Mouse (Mus musculus) neural tube, embryonic 11.5 days (tissue): ENCODE measurements around the gene Scel. TPM values are rescaled to one million over a fixed set of nuclear protein-coding genes. Genes with fewer than 3 reads are reported as not detected.

Experiments
- ATAC-seq: fragments of 200-750 bp; cut with Nextera tagmentation; 2 replicates; pipeline ENCODE4 v1.8.0; 2017; ENCODE audit warnings: moderate number of reproducible peaks, mild to moderate bottlenecking, moderate TSS enrichment, moderate library complexity; ENCODE audit not compliant: insufficient read depth, low FRiP score, low TSS enrichment
- DNase-seq: peaks from one replicate; pipeline ENCODE4 v3.0.0-alpha.2; 2015; ENCODE audit warnings: low spot score
- H3K27ac ChIP-seq: fragments of 300-500 bp; sonication (generic); 2 replicates; pipeline ENCODE4 v1.5.1; 2014; ENCODE audit warnings: low read depth, mild to moderate bottlenecking, low read length
- H3K27me3 ChIP-seq: fragments of 300-500 bp; sonication (generic); 2 replicates; pipeline ENCODE4 v1.6.1; 2014; ENCODE audit warnings: mild to moderate bottlenecking, low read length, mixed read lengths; ENCODE audit not compliant: control insufficient read depth, insufficient read depth
- H3K36me3 ChIP-seq: fragments of 300-500 bp; sonication (generic); 2 replicates; pipeline ENCODE4 v1.6.1; 2014; ENCODE audit warnings: mild to moderate bottlenecking, low read length, moderate library complexity, mixed read lengths; ENCODE audit not compliant: control insufficient read depth, insufficient read depth
- H3K4me1 ChIP-seq: fragments of 300-500 bp; sonication (generic); 2 replicates; pipeline ENCODE4 v1.6.1; 2014; ENCODE audit warnings: low read length, mixed read lengths; ENCODE audit not compliant: control insufficient read depth, insufficient read depth
- H3K4me2 ChIP-seq: fragments of 300-500 bp; sonication (generic); 2 replicates; pipeline ENCODE4 v1.6.1; 2014; ENCODE audit warnings: low read depth, mild to moderate bottlenecking, moderate library complexity
- H3K4me3 ChIP-seq: fragments of 300-500 bp; sonication (generic); 2 replicates; pipeline ENCODE4 v1.5.1; 2014; ENCODE audit warnings: low read depth, low read length
- H3K9ac ChIP-seq: fragments of 300-500 bp; sonication (generic); 2 replicates; pipeline ENCODE4 v1.6.1; 2014; ENCODE audit warnings: mild to moderate bottlenecking, low read length
- H3K9me3 ChIP-seq: fragments of 300-500 bp; sonication (generic); 2 replicates; pipeline ENCODE4 v1.6.1; 2016; ENCODE audit warnings: low read length; ENCODE audit not compliant: control insufficient read depth
- WGBS: fragments of 180-500 bp; shearing (Covaris S2); extraction: QIAGEN DNeasy Blood & Tissue Kit; methylation state at CpG from one replicate; pipeline ENCODE4 v1.1.7; 2014; 5-methylcytosine and 5-hydroxymethylcytosine counted together
- microRNA-seq: library from miRNA; unstranded; fragments of <30 nt; microRNA quantifications from one replicate; pipeline ENCODE4, GENCODE M21; 2016
- polyA plus RNA-seq: library from polyadenylated mRNA; unstranded; fragments of >200 nt; fragmentation: Nextera tagmentation; extraction: Ambion mirVana; gene quantifications from 2 replicates; pipeline ENCODE4 v1.2.1, GENCODE M21; 2014

The Scel gene
- polyA plus RNA-seq, 1 experiment from 2014 or later, result 0.36 TPM

- Histone ChIP-seq H3K27ac (no peak overlapping the region), H3K9ac (no peak overlapping the region), H3K9me3 (no peaks in the 10 kb centered on the region), H3K4me2 (no peak overlapping the region), H3K36me3 (no peaks in the 10 kb centered on the region), H3K4me1 (peaks cover 2% of the 10 kb centered on the region; the same call in 1 of the 2 replicates), H3K4me3 (no peak overlapping the region), H3K27me3 (no peaks in the 10 kb centered on the region)
- ATAC-seq (no peak), DNase-seq (no peak)
- WGBS, result 80% methylated on average over 5 of the region's 5 CpGs
Measured at GRCm38 (mm10) chr14:103655448-103655847, 142.3 kb downstream of the Scel start.

GRCm38 (mm10) chr14:103657876-103658275 lies 144.7 kb downstream of the Scel start:
- H3K27ac ChIP-seq, result no peak overlapping the region
- no peak overlapping the region for H3K9ac ChIP-seq
- H3K4me3 ChIP-seq, result no peak overlapping the region
- no peak overlapping the region for H3K4me2 ChIP-seq
- H3K9me3 ChIP-seq, result no peaks in the 10 kb centered on the region
- ATAC-seq (no peak), DNase-seq (no peak)
- no peaks in the 10 kb centered on the region for H3K27me3 ChIP-seq
- WGBS, result 89% methylated on average over 4 of the region's 4 CpGs
- no peaks in the 10 kb centered on the region for H3K36me3 ChIP-seq
- 0 out of 2 replicates have a peak, but pooled peaks cover 2% of the 10 kb centered on the region for H3K4me1 ChIP-seq

Small RNAs within 50 kb of the gene (microRNA-seq; reads per million reads assigned to microRNA genes)
- not detected for gene Gm22877

Other genes starting within 250 kb of the Scel start
- gene Mycbp2, start 166.5 kb upstream of the Scel start, polyA plus RNA-seq, result 29.4 and 32.3 TPM in 2 replicates
- 14.8 and 15.3 TPM in 2 replicates for gene Slain1, start 136.9 kb downstream of the Scel start, polyA plus RNA-seq